ENCODE assay signal across 8 mouse cellular contexts in the genomic region with DNA sequence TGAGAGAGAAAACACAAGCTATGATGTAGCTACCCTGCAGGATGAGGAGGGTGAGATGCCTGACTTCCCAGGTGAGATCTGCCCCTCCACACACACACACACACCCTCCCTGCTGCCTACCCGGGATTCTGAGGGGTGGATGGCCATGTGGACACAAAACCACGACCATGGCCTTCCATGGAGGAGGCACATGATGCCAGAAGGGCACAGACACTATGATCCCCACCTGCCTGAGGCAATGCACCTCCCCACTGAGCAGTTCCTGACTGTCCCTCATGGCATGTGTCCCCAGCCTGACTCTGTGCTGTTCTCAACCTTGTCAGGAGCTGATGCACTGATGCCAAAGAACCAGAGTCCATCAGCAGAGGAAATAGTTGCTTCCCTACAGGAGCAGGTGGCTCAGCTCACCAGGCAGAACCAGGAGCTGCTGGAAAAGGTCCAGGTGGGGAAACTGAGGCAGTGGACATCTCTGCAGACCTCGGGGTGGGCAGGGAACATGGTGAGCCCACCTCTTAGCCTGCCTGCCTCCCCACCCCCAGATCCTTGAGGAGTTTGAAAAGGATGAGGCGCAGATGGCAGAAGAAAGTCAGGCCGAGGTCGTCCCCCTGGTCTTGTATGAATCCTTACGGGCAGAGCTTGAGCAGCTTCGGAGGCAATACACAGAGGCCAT. TPM values are rescaled to one million over a fixed set of nuclear protein-coding genes. Genes with fewer than 3 reads are reported as not detected.
DNase-seq lines count a peak whose midpoint lies in the region; ATAC-seq lines count a peak whose summit lies in the region.

No protein-coding gene starts in this region.

- intact Hi-C loops in heart, postnatal 10 days (cut with DNase I): no loop called here

- peak overlapping the region; percentile 96 for H3K9ac ChIP-seq in heart, embryonic 13.5 days
- H3K9ac ChIP-seq in embryonic facial prominence, embryonic 15.5 days: peak overlapping the region; percentile 98
- peak overlapping the region; percentile 93 for H3K9ac ChIP-seq in limb, embryonic 12.5 days (replicated peaks)
- peak overlapping the region; percentile 98 for H3K9ac ChIP-seq in stomach, embryonic 16.5 days (ENCODE audit: low read length)

- H3K27ac ChIP-seq in heart, embryonic 13.5 days (replicated peaks): peak overlapping the region; percentile 96; the same call in 1 of the 2 replicates
- no peak overlapping the region for H3K27ac ChIP-seq in embryonic facial prominence, embryonic 15.5 days (replicated peaks)
- H3K27ac ChIP-seq in limb, embryonic 12.5 days: peak overlapping the region; percentile 25; the same call in 1 of the 2 replicates
- peak overlapping the region; percentile 98 for H3K27ac ChIP-seq in stomach, embryonic 16.5 days (ENCODE audit: low read length)

- peak overlapping the region; percentile 87 for H3K4me2 ChIP-seq in heart, embryonic 13.5 days
- peak overlapping the region; percentile 84 for H3K4me2 ChIP-seq in embryonic facial prominence, embryonic 15.5 days (replicated peaks)
- H3K4me2 ChIP-seq in limb, embryonic 12.5 days: peak overlapping the region; percentile 85
- H3K4me2 ChIP-seq in stomach, embryonic 16.5 days (ENCODE audit: low read depth, low read length): peak overlapping the region; percentile 91

- 76% methylated on average over 8 of the region's 8 CpGs for WGBS in heart, embryonic 13.5 days
- 70% methylated on average over 8 of the region's 8 CpGs for WGBS in embryonic facial prominence, embryonic 15.5 days
- 81% methylated on average over 8 of the region's 8 CpGs for WGBS in limb, embryonic 12.5 days
- 77% methylated on average over 8 of the region's 8 CpGs for WGBS in stomach, embryonic 16.5 days

- H3K4me3 ChIP-seq in heart, embryonic 13.5 days: peak overlapping the region; percentile 74
- H3K4me3 ChIP-seq in embryonic facial prominence, embryonic 15.5 days (replicated peaks): peak overlapping the region; percentile 67
- H3K4me3 ChIP-seq in limb, embryonic 12.5 days (replicated peaks): peak overlapping the region; percentile 70
- H3K4me3 ChIP-seq in stomach, embryonic 16.5 days (replicated peaks; ENCODE audit: low read length): peak overlapping the region; percentile 84

- no peak for DNase-seq in heart, postnatal 10 days
- peak; percentile 22 for DNase-seq in brain, adult 2 months (ENCODE audit: low read depth, low spot score)
- no peak for DNase-seq in right cerebral cortex, postnatal 25 days
- no peak for DNase-seq in spleen, postnatal 36 days (ENCODE audit: low spot score in 2 of 2)

- no peaks in the 10 kb centered on the region for H3K27me3 ChIP-seq in heart, embryonic 13.5 days (replicated peaks)
- H3K27me3 ChIP-seq in embryonic facial prominence, embryonic 15.5 days: no peaks in the 10 kb centered on the region
- H3K27me3 ChIP-seq in limb, embryonic 12.5 days: no peaks in the 10 kb centered on the region
- no peaks in the 10 kb centered on the region for H3K27me3 ChIP-seq in stomach, embryonic 16.5 days (ENCODE audit: control insufficient read depth, insufficient read depth, low read length)

- no peaks in the 10 kb centered on the region for H3K9me3 ChIP-seq in heart, embryonic 13.5 days
- no peaks in the 10 kb centered on the region for H3K9me3 ChIP-seq in embryonic facial prominence, embryonic 15.5 days (replicated peaks)
- no peaks in the 10 kb centered on the region for H3K9me3 ChIP-seq in limb, embryonic 12.5 days
- no peaks in the 10 kb centered on the region for H3K9me3 ChIP-seq in stomach, embryonic 16.5 days (replicated peaks; ENCODE audit: control insufficient read depth, low read length)

- 0 out of 2 replicates have a peak, but pooled peaks cover 4% of the 10 kb centered on the region for H3K36me3 ChIP-seq in heart, embryonic 13.5 days
- no peaks in the 10 kb centered on the region for H3K36me3 ChIP-seq in embryonic facial prominence, embryonic 15.5 days
- no peaks in the 10 kb centered on the region for H3K36me3 ChIP-seq in limb, embryonic 12.5 days
- H3K36me3 ChIP-seq in stomach, embryonic 16.5 days (ENCODE audit: control insufficient read depth, insufficient read depth, low read length): no peaks in the 10 kb centered on the region

- peaks cover 35% of the 10 kb centered on the region for H3K4me1 ChIP-seq in heart, embryonic 13.5 days
- peaks cover 25% of the 10 kb centered on the region for H3K4me1 ChIP-seq in embryonic facial prominence, embryonic 15.5 days
- H3K4me1 ChIP-seq in limb, embryonic 12.5 days (replicated peaks): peaks cover 20% of the 10 kb centered on the region
- peaks cover 17% of the 10 kb centered on the region for H3K4me1 ChIP-seq in stomach, embryonic 16.5 days (ENCODE audit: control insufficient read depth, insufficient read depth, low read length)

- no peak for ATAC-seq in heart, embryonic 13.5 days (ENCODE audit: extremely low read depth, insufficient number of reproducible peaks, low FRiP score, low TSS enrichment)
- no peak for ATAC-seq in embryonic facial prominence, embryonic 15.5 days (ENCODE audit: insufficient number of reproducible peaks, low FRiP score, low TSS enrichment, low read depth)
- no peak for ATAC-seq in limb, embryonic 12.5 days (ENCODE audit: insufficient number of reproducible peaks, insufficient read depth, low FRiP score, low TSS enrichment, low read depth)
- ATAC-seq in stomach, embryonic 16.5 days (ENCODE audit: insufficient read depth, low FRiP score): no peak

RNA-seq across cellular contexts. Expression of a gene that starts 6.7 kb away (rescaled TPM):
- polyA plus RNA-seq in heart, embryonic 13.5 days (2015; fragmentation: Nextera tagmentation; extraction: Ambion mirVana): 3.1 and 3.4 TPM in 2 replicates
- total RNA-seq in heart, postnatal 10 days (2021): 1 to 10 TPM; 2.7 to 2.9 TPM
- 4.2 and 4.5 TPM in 2 replicates for polyA plus RNA-seq in embryonic facial prominence, embryonic 15.5 days (2015; fragmentation: Nextera tagmentation; extraction: Ambion mirVana)
- 4.9 and 5.1 TPM in 2 replicates for polyA plus RNA-seq in limb, embryonic 12.5 days (2016; fragmentation: Nextera tagmentation; extraction: Ambion mirVana)
- 3.8 and 4.0 TPM in 2 replicates for polyA plus RNA-seq in stomach, embryonic 16.5 days (2015; fragmentation: Nextera tagmentation; extraction: Ambion mirVana)

RNA-seq across cellular contexts. Expression of a gene that starts 13.8 kb away (rescaled TPM):
- 10.3 and 10.6 TPM in 2 replicates for polyA plus RNA-seq in heart, embryonic 13.5 days (2015; fragmentation: Nextera tagmentation; extraction: Ambion mirVana)
- total RNA-seq in heart, postnatal 10 days (2021): 10 to 100 TPM; 13.9 to 16.6 TPM
- 14.5 and 15.0 TPM in 2 replicates for polyA plus RNA-seq in embryonic facial prominence, embryonic 15.5 days (2015; fragmentation: Nextera tagmentation; extraction: Ambion mirVana)
- polyA plus RNA-seq in limb, embryonic 12.5 days (2016; fragmentation: Nextera tagmentation; extraction: Ambion mirVana): 10.1 and 10.4 TPM in 2 replicates
- 9.9 and 11.1 TPM in 2 replicates for polyA plus RNA-seq in stomach, embryonic 16.5 days (2015; fragmentation: Nextera tagmentation; extraction: Ambion mirVana)

RNA-seq across cellular contexts. Expression of a gene that starts 14.5 kb away (rescaled TPM):
- polyA plus RNA-seq in heart, embryonic 13.5 days (2015; fragmentation: Nextera tagmentation; extraction: Ambion mirVana): 24.6 and 25.6 TPM in 2 replicates
- total RNA-seq in heart, postnatal 10 days (2021): 10 to 100 TPM; 12.8 to 14.2 TPM
- polyA plus RNA-seq in embryonic facial prominence, embryonic 15.5 days (2015; fragmentation: Nextera tagmentation; extraction: Ambion mirVana): 40.5 and 41.0 TPM in 2 replicates
- 55.8 and 57.5 TPM in 2 replicates for polyA plus RNA-seq in limb, embryonic 12.5 days (2016; fragmentation: Nextera tagmentation; extraction: Ambion mirVana)
- polyA plus RNA-seq in stomach, embryonic 16.5 days (2015; fragmentation: Nextera tagmentation; extraction: Ambion mirVana): 28.6 and 33.6 TPM in 2 replicates

RNA-seq across cellular contexts. Expression of a gene that starts 36.0 kb away (rescaled TPM):
- polyA plus RNA-seq in heart, embryonic 13.5 days (2015; fragmentation: Nextera tagmentation; extraction: Ambion mirVana): 0.44 and 0.64 TPM in 2 replicates
- total RNA-seq in heart, postnatal 10 days (2021): 1 to 10 TPM; 1.3 to 1.4 TPM
- polyA plus RNA-seq in embryonic facial prominence, embryonic 15.5 days (2015; fragmentation: Nextera tagmentation; extraction: Ambion mirVana): 0.84 and 1.3 TPM in 2 replicates
- polyA plus RNA-seq in limb, embryonic 12.5 days (2016; fragmentation: Nextera tagmentation; extraction: Ambion mirVana): 2.0 and 2.2 TPM in 2 replicates
- 0.46 and 0.61 TPM in 2 replicates for polyA plus RNA-seq in stomach, embryonic 16.5 days (2015; fragmentation: Nextera tagmentation; extraction: Ambion mirVana)

RNA-seq across cellular contexts. Expression of a gene that starts 41.2 kb away (rescaled TPM):
- polyA plus RNA-seq in heart, embryonic 13.5 days (2015; fragmentation: Nextera tagmentation; extraction: Ambion mirVana): 30.1 and 30.4 TPM in 2 replicates
- total RNA-seq in heart, postnatal 10 days (2021): 10 to 100 TPM; 10.2 to 11.1 TPM
- polyA plus RNA-seq in embryonic facial prominence, embryonic 15.5 days (2015; fragmentation: Nextera tagmentation; extraction: Ambion mirVana): 16.4 and 19.6 TPM in 2 replicates
- 15.2 TPM in 2 replicates for polyA plus RNA-seq in limb, embryonic 12.5 days (2016; fragmentation: Nextera tagmentation; extraction: Ambion mirVana)
- polyA plus RNA-seq in stomach, embryonic 16.5 days (2015; fragmentation: Nextera tagmentation; extraction: Ambion mirVana): 26.0 and 31.2 TPM in 2 replicates
